Mouse (Mus musculus): ENCODE measurements around the gene Cldn34a. TPM values are rescaled to one million over a fixed set of nuclear protein-coding genes. Genes with fewer than 3 reads are reported as not detected.
"Not testable (repeated sequence)": the region's sequence is repeated elsewhere in the genome, so short reads cannot be mapped to it uniquely, and the experiment has no call there.

The Cldn34a gene
- polyA plus RNA-seq (2015; fragmentation: Nextera tagmentation; extraction: Ambion mirVana) = not detected in 2 replicates

GRCm38 (mm10) chrX:152563034-152563433, at the start of gene Cldn34a:
Cldn34a (plus strand) TSS chrX:152563334.
- Histone ChIP-seq H3K4me1 (replicated peaks; ENCODE audit: control insufficient read depth, insufficient read depth, low read length) (no peaks in the 10 kb centered on the region), H3K9me3 (ENCODE audit: control insufficient read depth) (no peaks in the 10 kb centered on the region), H3K36me3 (ENCODE audit: control insufficient read depth, insufficient read depth) (no peaks in the 10 kb centered on the region), H3K9ac (ENCODE audit: low read depth, low read length) (no peak within 1 kb of the TSS), H3K27me3 (replicated peaks; ENCODE audit: control insufficient read depth, insufficient read depth, low read length) (no peaks in the 10 kb centered on the region), H3K27ac (ENCODE audit: low read depth, low read length) (no peak within 1 kb of the TSS), H3K4me2 (replicated peaks; ENCODE audit: low read depth) (no peak within 1 kb of the TSS), H3K4me3 (ENCODE audit: low read depth, low read length) (no peak within 1 kb of the TSS)
- ATAC-seq = no peak
- WGBS = 74% methylated on average over 2 of the region's 2 CpGs
- TF ChIP-seq CTCF (IDR thresholded peaks at IDR 0.05; ENCODE audit: low read depth) = no peak

GRCm38 (mm10) chrX:152518611-152519010, 44.5 kb upstream of the Cldn34a start:
- not testable (repeated sequence) for H3K36me3 ChIP-seq (ENCODE audit: control insufficient read depth, insufficient read depth); H3K27ac ChIP-seq (ENCODE audit: low read depth, low read length); H3K9ac ChIP-seq (ENCODE audit: low read depth, low read length); H3K27me3 ChIP-seq (replicated peaks; ENCODE audit: control insufficient read depth, insufficient read depth, low read length); H3K9me3 ChIP-seq (ENCODE audit: control insufficient read depth); H3K4me2 ChIP-seq (replicated peaks; ENCODE audit: low read depth); ATAC-seq; H3K4me1 ChIP-seq (replicated peaks; ENCODE audit: control insufficient read depth, insufficient read depth, low read length); H3K4me3 ChIP-seq (ENCODE audit: low read depth, low read length)
- 95% methylated on average over 2 of the region's 2 CpGs for WGBS

GRCm38 (mm10) chrX:152545736-152546135, 17.4 kb upstream of the Cldn34a start:
- no peak overlapping the region for H3K27ac ChIP-seq (ENCODE audit: low read depth, low read length)
- no peak for TF ChIP-seq CTCF (IDR thresholded peaks at IDR 0.05; ENCODE audit: low read depth)
- no peak overlapping the region for H3K4me3 ChIP-seq (ENCODE audit: low read depth, low read length)
- no peak for ATAC-seq
- H3K9ac ChIP-seq (ENCODE audit: low read depth, low read length) = no peak overlapping the region
- no peaks in the 10 kb centered on the region for H3K9me3 ChIP-seq (ENCODE audit: control insufficient read depth)
- no peak overlapping the region for H3K4me2 ChIP-seq (replicated peaks; ENCODE audit: low read depth)
- H3K4me1 ChIP-seq (replicated peaks; ENCODE audit: control insufficient read depth, insufficient read depth, low read length) = no peaks in the 10 kb centered on the region
- H3K36me3 ChIP-seq (ENCODE audit: control insufficient read depth, insufficient read depth) = no peaks in the 10 kb centered on the region
- 88% methylated on average over 1 of the region's 1 CpGs for WGBS
- H3K27me3 ChIP-seq (replicated peaks; ENCODE audit: control insufficient read depth, insufficient read depth, low read length) = no peaks in the 10 kb centered on the region

GRCm38 (mm10) chrX:152548180-152548579, 15.0 kb upstream of the Cldn34a start:
- no peaks in the 10 kb centered on the region for H3K4me1 ChIP-seq (replicated peaks; ENCODE audit: control insufficient read depth, insufficient read depth, low read length)
- TF ChIP-seq CTCF (IDR thresholded peaks at IDR 0.05; ENCODE audit: low read depth) = no peak
- no peaks in the 10 kb centered on the region for H3K27me3 ChIP-seq (replicated peaks; ENCODE audit: control insufficient read depth, insufficient read depth, low read length)
- ATAC-seq = no peak
- H3K36me3 ChIP-seq (ENCODE audit: control insufficient read depth, insufficient read depth) = no peaks in the 10 kb centered on the region
- H3K9me3 ChIP-seq (ENCODE audit: control insufficient read depth) = no peaks in the 10 kb centered on the region
- no peak overlapping the region for H3K27ac ChIP-seq (ENCODE audit: low read depth, low read length)
- H3K4me3 ChIP-seq (ENCODE audit: low read depth, low read length) = no peak overlapping the region
- WGBS = 70% methylated on average over 1 of the region's 1 CpGs
- no peak overlapping the region for H3K9ac ChIP-seq (ENCODE audit: low read depth, low read length)
- H3K4me2 ChIP-seq (replicated peaks; ENCODE audit: low read depth) = no peak overlapping the region

- Histone ChIP-seq H3K27ac (ENCODE audit: low read depth, low read length) (no peak overlapping the region), H3K4me2 (replicated peaks; ENCODE audit: low read depth) (no peak overlapping the region), H3K36me3 (ENCODE audit: control insufficient read depth, insufficient read depth) (no peaks in the 10 kb centered on the region), H3K4me1 (replicated peaks; ENCODE audit: control insufficient read depth, insufficient read depth, low read length) (no peaks in the 10 kb centered on the region), H3K27me3 (replicated peaks; ENCODE audit: control insufficient read depth, insufficient read depth, low read length) (no peaks in the 10 kb centered on the region), H3K9me3 (ENCODE audit: control insufficient read depth) (no peaks in the 10 kb centered on the region), H3K9ac (ENCODE audit: low read depth, low read length) (no peak overlapping the region), H3K4me3 (ENCODE audit: low read depth, low read length) (no peak overlapping the region)
- no peak for TF ChIP-seq CTCF (IDR thresholded peaks at IDR 0.05; ENCODE audit: low read depth)
- 66% methylated on average over 6 of the region's 6 CpGs for WGBS
- no peak for ATAC-seq
Observed at GRCm38 (mm10) chrX:152557446-152557845, 5.7 kb upstream of the Cldn34a start.

Other genes starting within 250 kb of the Cldn34a start
- gene Kantr, start 235.8 kb upstream of the Cldn34a start, polyA plus RNA-seq (2015; fragmentation: Nextera tagmentation; extraction: Ambion mirVana) = 4.1 and 4.2 TPM in 2 replicates
- 6.5 and 6.6 TPM in 2 replicates for gene Tspyl2, start 220.9 kb upstream of the Cldn34a start, polyA plus RNA-seq (2015; fragmentation: Nextera tagmentation; extraction: Ambion mirVana)
- 0.60 and 0.68 TPM in 2 replicates for gene Gpr173, start 194.6 kb upstream of the Cldn34a start, polyA plus RNA-seq (2015; fragmentation: Nextera tagmentation; extraction: Ambion mirVana)
- 3.1 and 3.5 TPM in 2 replicates for gene Shroom2, start 206.1 kb downstream of the Cldn34a start, polyA plus RNA-seq (2015; fragmentation: Nextera tagmentation; extraction: Ambion mirVana)
- gene Gpr143, start 218.6 kb downstream of the Cldn34a start, polyA plus RNA-seq (2015; fragmentation: Nextera tagmentation; extraction: Ambion mirVana) = 0.16 TPM in 1 of 2 replicates, not detected in the other

Measured in intestine, postnatal 0 days (tissue).